In the genomic region with DNA sequence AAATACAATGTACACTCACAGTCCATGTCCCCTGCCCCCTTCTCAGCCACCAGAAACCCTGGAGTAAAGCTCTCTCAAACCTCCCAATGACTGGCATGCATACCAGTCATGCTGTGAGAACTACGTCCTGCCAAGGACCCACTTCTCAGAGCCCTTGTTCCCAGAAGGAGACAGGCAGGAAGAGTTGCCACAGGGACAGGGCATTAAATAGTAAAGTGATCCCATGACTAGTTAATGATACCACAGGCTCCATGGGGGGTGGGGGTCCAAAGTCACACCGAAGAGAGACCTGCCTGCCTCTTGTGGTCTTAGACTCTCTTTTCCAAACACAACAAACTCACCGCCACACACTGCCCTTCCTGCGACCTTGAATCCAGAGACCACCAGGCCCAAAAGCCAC, we compare ENCODE assay signal across 14 mouse cellular contexts. TPM values are rescaled to one million over a fixed set of nuclear protein-coding genes. Genes with fewer than 3 reads are reported as not detected.
DNase-seq lines count a peak whose midpoint lies in the region; ATAC-seq and TF ChIP-seq lines count a peak whose summit lies in the region.
"Had no signal": no experiment of that assay in that cellular context is flagged by ENCODE, and none has a peak within 500 bp of the region (broad histone marks: within the 10 kb centered on the region; RNA-seq: fewer than 3 reads in every experiment).

No protein-coding gene starts in this region.

- H3K4me1 ChIP-seq in heart, embryonic 16.5 days (ENCODE audit: control insufficient read depth, insufficient read depth, low read length): peaks cover 31% of the 10 kb centered on the region
- H3K4me1 ChIP-seq in heart, adult 2 months (ENCODE audit: control insufficient read depth, insufficient read depth, low read length): peaks cover 12% of the 10 kb centered on the region
- H3K4me1 ChIP-seq in intestine, embryonic 16.5 days (ENCODE audit: control insufficient read depth, insufficient read depth, low read length): peaks cover 71% of the 10 kb centered on the region
- H3K4me1 ChIP-seq in liver, embryonic 14.5 days (replicated peaks; ENCODE audit: control insufficient read depth in 2 of 2, insufficient read depth in 2 of 2, low read length in 1 of 2): peaks cover 89 to 92% of the 10 kb centered on the region in 2 experiments
- 0 out of 2 replicates have a peak, but pooled peaks cover 3% of the 10 kb centered on the region for H3K4me1 ChIP-seq in hindbrain, embryonic 14.5 days (replicated peaks; ENCODE audit: control insufficient read depth, insufficient read depth, low read length)

- TF ChIP-seq CTCF in heart, adult 2 months (IDR thresholded peaks at IDR 0.05): no peak
- TF ChIP-seq CTCF in liver, embryonic 14.5 days (IDR thresholded peaks at IDR 0.05; ENCODE audit: low read depth): no peak

- no peak for TF ChIP-seq POLR2A in heart, adult 2 months (IDR thresholded peaks at IDR 0.05; ENCODE audit: insufficient read depth, low read depth, low read length)

- intact Hi-C loops in heart, adult 2 months (cut with DNase I): no loop called here

- no peaks in the 10 kb centered on the region for H3K9me3 ChIP-seq in heart, embryonic 16.5 days (replicated peaks; ENCODE audit: control insufficient read depth, low read length)
- no peaks in the 10 kb centered on the region for H3K9me3 ChIP-seq in intestine, embryonic 16.5 days (ENCODE audit: control insufficient read depth, low read length)
- H3K9me3 ChIP-seq in liver, embryonic 14.5 days (ENCODE audit: control insufficient read depth, low read length): no peaks in the 10 kb centered on the region
- H3K9me3 ChIP-seq in hindbrain, embryonic 14.5 days (ENCODE audit: control insufficient read depth, low read length): no peaks in the 10 kb centered on the region
- H3K9me3 ChIP-seq: midbrain, embryonic 15.5 days; neural tube, embryonic 13.5 days had no signal

- H3K4me3 ChIP-seq in heart, embryonic 16.5 days (ENCODE audit: low read length): no peak overlapping the region
- no peak overlapping the region for H3K4me3 ChIP-seq in heart, adult 2 months
- peak overlapping the region; percentile 21 for H3K4me3 ChIP-seq in intestine, embryonic 16.5 days (ENCODE audit: low read length)
- no peak overlapping the region for H3K4me3 ChIP-seq in liver, embryonic 14.5 days (ENCODE audit: insufficient read depth in 1 of 2, low read depth in 2 of 2, low read length in 2 of 2)
- no peak overlapping the region for H3K4me3 ChIP-seq in hindbrain, embryonic 14.5 days (replicated peaks; ENCODE audit: low read length)
- H3K4me3 ChIP-seq: midbrain, embryonic 15.5 days; neural tube, embryonic 13.5 days had no signal

- no peak overlapping the region for H3K4me2 ChIP-seq in heart, embryonic 16.5 days (ENCODE audit: low read depth, low read length)
- H3K4me2 ChIP-seq in intestine, embryonic 16.5 days (ENCODE audit: low read depth, low read length): 0 out of 2 replicates have a peak overlapping the region, but pooled peaks have one; percentile 31
- H3K4me2 ChIP-seq in liver, embryonic 14.5 days (ENCODE audit: low read depth): peak overlapping the region; percentile 25
- no peak overlapping the region for H3K4me2 ChIP-seq in hindbrain, embryonic 14.5 days (replicated peaks)
- H3K4me2 ChIP-seq: midbrain, embryonic 15.5 days; neural tube, embryonic 13.5 days had no signal

- 63% methylated on average over 4 of the region's 4 CpGs for WGBS in heart, embryonic 16.5 days
- 70% methylated on average over 4 of the region's 4 CpGs for WGBS in heart, adult 2 months
- 65% methylated on average over 4 of the region's 4 CpGs for WGBS in intestine, embryonic 16.5 days
- WGBS in liver, embryonic 14.5 days (ENCODE audit: insufficient replicate concordance): 79% methylated on average over 4 of the region's 4 CpGs
- 72% methylated on average over 4 of the region's 4 CpGs for whole genome bisulfite sequencing in hindbrain, embryonic 14.5 days

- 0 out of 2 replicates have a peak overlapping the region, but pooled peaks have one; percentile 15 for H3K9ac ChIP-seq in heart, embryonic 16.5 days (ENCODE audit: low read length)
- H3K9ac ChIP-seq in heart, adult 2 months (ENCODE audit: low read depth, low read length): no peak overlapping the region
- H3K9ac ChIP-seq in intestine, embryonic 16.5 days (ENCODE audit: low read depth, low read length): peak overlapping the region; percentile 48
- peak overlapping the region; percentile 37 for H3K9ac ChIP-seq in liver, embryonic 14.5 days (replicated peaks)
- no peak overlapping the region for H3K9ac ChIP-seq in hindbrain, embryonic 14.5 days
- H3K9ac ChIP-seq: midbrain, embryonic 15.5 days; neural tube, embryonic 13.5 days had no signal

- no peak for DNase-seq in heart, adult 2 months
- DNase-seq in kidney, postnatal 10 days: peak; percentile 64
- no peak for DNase-seq in liver, embryonic 14.5 days (ENCODE audit: low read depth in 3 of 3, low spot score in 3 of 3)
- no peak for DNase-seq in layer of hippocampus, adult 9-11 months
- DNase-seq in right cerebral cortex, postnatal 4 days: no peak
- no peak for DNase-seq in hindbrain, embryonic 14.5 days (ENCODE audit: low spot score)
- DNase-seq: cerebellum, adult 2 months; gastrocnemius, postnatal 36 days; heart, postnatal 14 days had no signal

- no peak for ATAC-seq in heart, embryonic 16.5 days (replicated peaks; ENCODE audit: extremely low read depth, insufficient read depth, low FRiP score)
- ATAC-seq in intestine, embryonic 16.5 days: 0 out of 2 replicates have a peak, but pooled peaks have one; percentile 10
- ATAC-seq in liver, embryonic 14.5 days (ENCODE audit: insufficient read depth): no peak
- no peak for ATAC-seq in hindbrain, embryonic 14.5 days (ENCODE audit: low FRiP score)
- ATAC-seq: hindbrain, postnatal 0 days; midbrain, embryonic 15.5 days had no signal

- peak overlapping the region; percentile 8; the same call in 1 of the 2 replicates for H3K27ac ChIP-seq in heart, embryonic 16.5 days (ENCODE audit: low read length)
- H3K27ac ChIP-seq in heart, adult 2 months: no peak overlapping the region
- peak overlapping the region; percentile 79 for H3K27ac ChIP-seq in intestine, embryonic 16.5 days (ENCODE audit: low read length)
- peak overlapping the region; percentile 46 for H3K27ac ChIP-seq in liver, embryonic 14.5 days
- H3K27ac ChIP-seq in hindbrain, embryonic 14.5 days: no peak overlapping the region
- H3K27ac ChIP-seq: hindbrain, postnatal 0 days; midbrain, embryonic 15.5 days; neural tube, embryonic 13.5 days had no signal

- H3K27me3 ChIP-seq in heart, embryonic 16.5 days (ENCODE audit: control insufficient read depth, insufficient read depth, low read length): no peaks in the 10 kb centered on the region
- no peaks in the 10 kb centered on the region for H3K27me3 ChIP-seq in heart, adult 2 months (ENCODE audit: control insufficient read depth, insufficient read depth, low read length)
- H3K27me3 ChIP-seq in intestine, embryonic 16.5 days (replicated peaks; ENCODE audit: control insufficient read depth, insufficient read depth, low read length): no peaks in the 10 kb centered on the region
- no peaks in the 10 kb centered on the region for H3K27me3 ChIP-seq in liver, embryonic 14.5 days (ENCODE audit: control insufficient read depth, insufficient read depth, low read length)
- H3K27me3 ChIP-seq in hindbrain, embryonic 14.5 days (ENCODE audit: control insufficient read depth, insufficient read depth, low read length): no peaks in the 10 kb centered on the region
- H3K27me3 ChIP-seq: midbrain, embryonic 15.5 days; neural tube, embryonic 13.5 days had no signal

- TF ChIP-seq EP300 in heart, adult 2 months (IDR thresholded peaks at IDR 0.05; ENCODE audit: insufficient read depth, low read depth, low read length): no peak
- TF ChIP-seq EP300 in liver, embryonic 14.5 days (IDR thresholded peaks at IDR 0.05; ENCODE audit: low read depth): no peak

- H3K36me3 ChIP-seq in heart, embryonic 16.5 days (ENCODE audit: control insufficient read depth, insufficient read depth): no peaks in the 10 kb centered on the region
- no peaks in the 10 kb centered on the region for H3K36me3 ChIP-seq in heart, adult 2 months (ENCODE audit: control insufficient read depth, insufficient read depth, low read length)
- H3K36me3 ChIP-seq in intestine, embryonic 16.5 days (ENCODE audit: control insufficient read depth, insufficient read depth, low read length): no peaks in the 10 kb centered on the region
- H3K36me3 ChIP-seq in liver, embryonic 14.5 days (replicated peaks; ENCODE audit: control insufficient read depth, insufficient read depth, low read depth): peaks cover 18% of the 10 kb centered on the region
- H3K36me3 ChIP-seq in hindbrain, embryonic 14.5 days (replicated peaks; ENCODE audit: control insufficient read depth, insufficient read depth): no peaks in the 10 kb centered on the region
- H3K36me3 ChIP-seq: midbrain, embryonic 15.5 days; neural tube, embryonic 13.5 days had no signal

- H3K79me2 ChIP-seq in heart, adult 2 months (replicated peaks; ENCODE audit: control insufficient read depth, insufficient read depth, low read length): 0 out of 2 replicates have a peak, but pooled peaks cover 1% of the 10 kb centered on the region

RNA-seq across cellular contexts. Expression of a gene that starts 10.4 kb away (rescaled TPM):
- 47.6 and 58.8 TPM in 2 replicates for polyA plus RNA-seq in heart, embryonic 16.5 days (2015; fragmentation: Nextera tagmentation; extraction: Ambion mirVana)
- 10 to 100 TPM; 15.2 to 18.7 TPM for total RNA-seq in heart, adult 2 months (2021)
- 28.1 and 31.6 TPM in 2 replicates for polyA plus RNA-seq in heart, adult 2 months (2012; rRNA removed)
- 171 and 180 TPM in 2 replicates for polyA plus RNA-seq in intestine, embryonic 16.5 days (2015; fragmentation: Nextera tagmentation; extraction: Ambion mirVana)
- polyA plus RNA-seq in liver, embryonic 14.5 days (2012; rRNA removed): 61.6 and 72.2 TPM in 2 replicates
- polyA plus RNA-seq in liver, embryonic 14.5 days (2014; fragmentation: Nextera tagmentation; extraction: Ambion mirVana): 58.6 and 63.1 TPM in 2 replicates
- polyA plus RNA-seq in hindbrain, embryonic 14.5 days (2014; fragmentation: Nextera tagmentation; extraction: Ambion mirVana): 14.2 and 20.0 TPM in 2 replicates

Comparison
In these comparisons a context has a peak if more than half of its experiments do, and no peak if none do; other contexts are left out.
1. H3K27ac ChIP-seq: peak in heart, embryonic 16.5 days (single experiment), intestine, embryonic 16.5 days (single experiment) and liver, embryonic 14.5 days (single experiment); none in heart, adult 2 months (single experiment) and hindbrain, embryonic 14.5 days (single experiment).
2. H3K9ac ChIP-seq: peak in heart, embryonic 16.5 days (single experiment), intestine, embryonic 16.5 days (single experiment) and liver, embryonic 14.5 days (single experiment); none in heart, adult 2 months (single experiment) and hindbrain, embryonic 14.5 days (single experiment).
3. H3K4me2 ChIP-seq: peak in intestine, embryonic 16.5 days (single experiment) and liver, embryonic 14.5 days (single experiment); none in heart, embryonic 16.5 days (single experiment) and hindbrain, embryonic 14.5 days (single experiment).